Mouse (Mus musculus) small intestine, adult 2 months (tissue): Measurements from ENCODE around the gene Hdac9. TPM values are rescaled to one million over a fixed set of nuclear protein-coding genes. Genes with fewer than 3 reads are reported as not detected.

ENCODE experiments used
- H3K27ac ChIP-seq: fragments of 200-500 bp; 2 replicates; pipeline ENCODE4 v1.5.1; 2012; ENCODE audit warnings: low read depth, low read length, control low read depth, inconsistent platforms; ENCODE audit not compliant: insufficient read depth
- H3K27me3 ChIP-seq: fragments of 200-500 bp; 2 replicates; pipeline ENCODE4 v1.6.1; 2012; ENCODE audit warnings: mild to moderate bottlenecking, moderate library complexity, low read length, inconsistent platforms; ENCODE audit not compliant: control insufficient read depth, insufficient read depth
- H3K36me3 ChIP-seq: fragments of 200-500 bp; 2 replicates; pipeline ENCODE4 v1.6.1; 2012; ENCODE audit warnings: mild to moderate bottlenecking, low read length, control low read depth, inconsistent platforms; ENCODE audit not compliant: control insufficient read depth, insufficient read depth
- H3K4me1 ChIP-seq: fragments of 200-500 bp; 2 replicates; pipeline ENCODE4 v1.6.1; 2012; ENCODE audit warnings: low read length, inconsistent platforms, mixed read lengths; ENCODE audit not compliant: control insufficient read depth, insufficient read depth, insufficient read length
- H3K4me3 ChIP-seq: fragments of 200-500 bp; 2 replicates; pipeline ENCODE4 v1.5.1; 2012; ENCODE audit warnings: low read depth, mild to moderate bottlenecking, control low read depth, inconsistent platforms, low read length, moderate library complexity
- CTCF ChIP-seq: fragments of 200-500 bp; IDR thresholded peaks from 2 replicates; pipeline ENCODE4 v1.5.1; 2012; ENCODE audit warnings: low read depth, mild to moderate bottlenecking, control low read depth, inconsistent platforms, low read length, moderate library complexity, mixed read lengths; ENCODE audit not compliant: insufficient replicate concordance, insufficient read length; ENCODE audit errors: extremely low read depth
- POLR2A ChIP-seq: fragments of 200-500 bp; IDR thresholded peaks from 2 replicates; pipeline ENCODE4 v1.6.1; 2012; ENCODE audit warnings: low read depth, mild to moderate bottlenecking, control low read depth, inconsistent platforms, low read length, moderate library complexity
- WGBS: fragments of 180-500 bp; shearing (Covaris S2); methylation state at CpG from one replicate; pipeline ENCODE4 v1.1.7; 2018; 5-methylcytosine and 5-hydroxymethylcytosine counted together
- polyA plus RNA-seq: library from polyadenylated mRNA; depleted of rRNA; stranded (reverse); fragments of >200 nt; gene quantifications from 2 replicates; pipeline ENCODE4 v1.2.3, GENCODE M21; 2012; rRNA removed

The Hdac9 gene
- 0.62 and 0.84 TPM in 2 replicates for polyA plus RNA-seq

GRCm38 (mm10) chr12:34916995-34917394 lies at the start of gene Hdac9:
Gene Hdac9 (minus strand): TSS chr12:34917095.
- Histone ChIP-seq H3K36me3 (no peaks in the 10 kb centered on the region), H3K4me1 (no peaks in the 10 kb centered on the region), H3K27me3 (no peaks in the 10 kb centered on the region), H3K4me3 (no peak within 1 kb of the TSS), H3K27ac (no peak within 1 kb of the TSS)
- WGBS = 46% methylated on average over 1 of the region's 1 CpGs
- TF ChIP-seq CTCF (no peak), POLR2A (no peak)

GRCm38 (mm10) chr12:34949066-34949706 lies 32.3 kb upstream of the Hdac9 start:
- H3K27me3 ChIP-seq = no peaks in the 10 kb centered on the region
- H3K27ac ChIP-seq = no peak overlapping the region
- TF ChIP-seq CTCF (no peak), POLR2A (no peak)
- WGBS = 54% methylated on average over 6 of the region's 6 CpGs
- no peak overlapping the region for H3K4me3 ChIP-seq
- no peaks in the 10 kb centered on the region for H3K36me3 ChIP-seq
- H3K4me1 ChIP-seq = no peaks in the 10 kb centered on the region

GRCm38 (mm10) chr12:34937918-34938317 lies 21.0 kb upstream of the Hdac9 start:
- Histone ChIP-seq H3K4me3 (no peak overlapping the region), H3K36me3 (no peaks in the 10 kb centered on the region), H3K4me1 (no peaks in the 10 kb centered on the region), H3K27ac (no peak overlapping the region), H3K27me3 (no peaks in the 10 kb centered on the region)
- WGBS = 91% methylated on average over 1 of the region's 1 CpGs
- TF ChIP-seq CTCF = no peak
- TF ChIP-seq POLR2A = no peak

GRCm38 (mm10) chr12:34908008-34908407 lies 8.9 kb downstream of the Hdac9 start:
- Histone ChIP-seq H3K4me3 (no peak overlapping the region), H3K27ac (no peak overlapping the region), H3K27me3 (peaks cover 13% of the 10 kb centered on the region), H3K36me3 (no peaks in the 10 kb centered on the region), H3K4me1 (0 out of 2 replicates have a peak, but pooled peaks cover 3% of the 10 kb centered on the region)
- WGBS = 55% methylated on average over 2 of the region's 2 CpGs
- TF ChIP-seq POLR2A = no peak
- TF ChIP-seq CTCF = no peak

GRCm38 (mm10) chr12:34907506-34907850 lies 9.4 kb downstream of the Hdac9 start:
- Histone ChIP-seq H3K27ac (no peak overlapping the region), H3K4me3 (peak overlapping the region; percentile 70), H3K4me1 (0 out of 2 replicates have a peak, but pooled peaks cover 3% of the 10 kb centered on the region), H3K27me3 (peaks cover 13% of the 10 kb centered on the region), H3K36me3 (no peaks in the 10 kb centered on the region)
- WGBS = 6% methylated on average over 10 of the region's 10 CpGs
- no peak for TF ChIP-seq POLR2A

- peaks cover 13% of the 10 kb centered on the region for H3K27me3 ChIP-seq
- H3K4me3 ChIP-seq = peak overlapping the region; percentile 70
- no peak for TF ChIP-seq CTCF
- TF ChIP-seq POLR2A = no peak
- no peaks in the 10 kb centered on the region for H3K36me3 ChIP-seq
- WGBS = 2% methylated on average over 106 of the region's 107 CpGs
- H3K4me1 ChIP-seq = 0 out of 2 replicates have a peak, but pooled peaks cover 3% of the 10 kb centered on the region
- no peak overlapping the region for H3K27ac ChIP-seq
Measured at GRCm38 (mm10) chr12:34906704-34907505, 10.0 kb downstream of the Hdac9 start.

- TF ChIP-seq CTCF = no peak
- H3K27ac ChIP-seq = no peak overlapping the region
- H3K4me1 ChIP-seq = 0 out of 2 replicates have a peak, but pooled peaks cover 3% of the 10 kb centered on the region
- H3K36me3 ChIP-seq = no peaks in the 10 kb centered on the region
- WGBS = 4% methylated on average over 10 of the region's 10 CpGs
- peak overlapping the region; percentile 60 for H3K4me3 ChIP-seq
- peaks cover 13% of the 10 kb centered on the region for H3K27me3 ChIP-seq
Measured at GRCm38 (mm10) chr12:34906376-34906703, 10.6 kb downstream of the Hdac9 start.
